Mouse (Mus musculus) liver, embryonic 12.5 days (tissue): ENCODE results near the gene Olfr655. TPM values are rescaled to one million over a fixed set of nuclear protein-coding genes. Genes with fewer than 3 reads are reported as not detected.

Experiments used
- ATAC-seq: fragments of 200-750 bp; cut with Nextera tagmentation; 2 replicates; pipeline ENCODE4 v1.8.0; 2017; ENCODE audit warnings: moderate number of reproducible peaks, mild to moderate bottlenecking, moderate library complexity
- H3K27ac ChIP-seq: fragments of 300-500 bp; sonication (generic); 2 replicates; pipeline ENCODE4 v1.5.1; 2016; ENCODE audit warnings: mild to moderate bottlenecking
- H3K27me3 ChIP-seq: fragments of 300-500 bp; sonication (generic); replicated peaks from 2 replicates; pipeline ENCODE4 v1.6.1; 2016; ENCODE audit warnings: mild to moderate bottlenecking, moderate library complexity
- H3K36me3 ChIP-seq: fragments of 300-500 bp; sonication (generic); 2 replicates; pipeline ENCODE4 v1.6.1; 2016; ENCODE audit warnings: mild to moderate bottlenecking, moderate library complexity
- H3K4me1 ChIP-seq: fragments of 300-500 bp; sonication (generic); 2 replicates; pipeline ENCODE4 v1.6.1; 2016
- H3K4me2 ChIP-seq: fragments of 300-500 bp; sonication (generic); 2 replicates; pipeline ENCODE4 v1.6.1; 2016; ENCODE audit warnings: mild to moderate bottlenecking, moderate library complexity
- H3K4me3 ChIP-seq: fragments of 300-500 bp; sonication (generic); 2 replicates; pipeline ENCODE4 v1.5.1; 2016; ENCODE audit warnings: mild to moderate bottlenecking, moderate library complexity
- H3K9ac ChIP-seq: fragments of 300-500 bp; sonication (generic); 2 replicates; pipeline ENCODE4 v1.6.1; 2016; ENCODE audit warnings: mild to moderate bottlenecking, moderate library complexity
- H3K9me3 ChIP-seq: fragments of 300-500 bp; sonication (generic); replicated peaks from 2 replicates; pipeline ENCODE4 v1.6.1; 2016; ENCODE audit warnings: mild to moderate bottlenecking, moderate library complexity
- WGBS: fragments of 180-500 bp; shearing (Covaris S2); methylation state at CpG from one replicate; pipeline ENCODE4 v1.1.7; 2016; ENCODE audit not compliant: insufficient replicate concordance; 5-methylcytosine and 5-hydroxymethylcytosine counted together
- polyA plus RNA-seq: library from polyadenylated mRNA; unstranded; fragments of >200 nt; fragmentation: Nextera tagmentation; extraction: Ambion mirVana; gene quantifications from 2 replicates; pipeline ENCODE4 v1.2.1, GENCODE M21; 2016

Gene Olfr655
- polyA plus RNA-seq = not detected in 2 replicates

- no peak for ATAC-seq
- no peak within 1 kb of the TSS for H3K27ac ChIP-seq
Measured at GRCm38 (mm10) chr7:104601679-104602078, at the start of gene Olfr655. Gene Olfr655 (minus strand): TSS chr7:104601779.

GRCm38 (mm10) chr7:104646841-104647482 lies 45.4 kb upstream of the Olfr655 start, which contains the start of gene Olfr658:
Gene Olfr658 (minus strand): TSS chr7:104647305.
- 15% methylated on average over 21 of the region's 22 CpGs for WGBS
- H3K4me3 ChIP-seq = no peak within 1 kb of the TSS
- peak; percentile 62; the same call in 1 of the 2 replicates for ATAC-seq

More at GRCm38 (mm10) chr7:104601679-104602078, at the start of gene Olfr655:
- 63% methylated on average over 2 of the region's 2 CpGs for WGBS
- H3K27me3 ChIP-seq = no peaks in the 10 kb centered on the region
- no peaks in the 10 kb centered on the region for H3K9me3 ChIP-seq
- H3K4me1 ChIP-seq = no peaks in the 10 kb centered on the region
- H3K4me2 ChIP-seq = no peak within 1 kb of the TSS
- no peak within 1 kb of the TSS for H3K9ac ChIP-seq
- H3K36me3 ChIP-seq = no peaks in the 10 kb centered on the region
- no peak within 1 kb of the TSS for H3K4me3 ChIP-seq

GRCm38 (mm10) chr7:104624494-104624893 lies 22.9 kb upstream of the Olfr655 start, which contains the start of gene Olfr657:
Gene Olfr657 (plus strand): TSS chr7:104624794.
- H3K27me3 ChIP-seq = no peaks in the 10 kb centered on the region
- H3K27ac ChIP-seq = no peak within 1 kb of the TSS
- ATAC-seq = no peak
- H3K4me3 ChIP-seq = no peak within 1 kb of the TSS
- H3K4me2 ChIP-seq = no peak within 1 kb of the TSS
- no peaks in the 10 kb centered on the region for H3K36me3 ChIP-seq
- H3K4me1 ChIP-seq = no peaks in the 10 kb centered on the region
- no peaks in the 10 kb centered on the region for H3K9me3 ChIP-seq
- no peak within 1 kb of the TSS for H3K9ac ChIP-seq

More at GRCm38 (mm10) chr7:104646841-104647482, 45.4 kb upstream of the Olfr655 start, which contains the start of gene Olfr658:
- H3K36me3 ChIP-seq = no peaks in the 10 kb centered on the region
- H3K27ac ChIP-seq = no peak within 1 kb of the TSS
- no peak within 1 kb of the TSS for H3K9ac ChIP-seq
- peak within 1 kb of the TSS; percentile 46 for H3K4me2 ChIP-seq
- H3K27me3 ChIP-seq = no peaks in the 10 kb centered on the region
- H3K4me1 ChIP-seq = no peaks in the 10 kb centered on the region
- H3K9me3 ChIP-seq = no peaks in the 10 kb centered on the region

- Histone ChIP-seq H3K4me3 (no peak within 1 kb of the TSS), H3K9me3 (no peaks in the 10 kb centered on the region), H3K27ac (no peak within 1 kb of the TSS), H3K4me1 (no peaks in the 10 kb centered on the region), H3K36me3 (no peaks in the 10 kb centered on the region), H3K9ac (no peak within 1 kb of the TSS), H3K27me3 (no peaks in the 10 kb centered on the region), H3K4me2 (no peak within 1 kb of the TSS)
- WGBS = 56% methylated on average over 4 of the region's 4 CpGs
- no peak for ATAC-seq
Measured at GRCm38 (mm10) chr7:104613655-104614054, 12.1 kb upstream of the Olfr655 start, which contains the start of gene Olfr656. Gene Olfr656 (plus strand): TSS chr7:104613955.

GRCm38 (mm10) chr7:104604727-104605126 lies 3.1 kb upstream of the Olfr655 start:
- ATAC-seq = no peak
- Histone ChIP-seq H3K36me3 (no peaks in the 10 kb centered on the region), H3K9me3 (no peaks in the 10 kb centered on the region), H3K4me3 (no peak overlapping the region), H3K27ac (no peak overlapping the region), H3K27me3 (no peaks in the 10 kb centered on the region), H3K4me2 (no peak overlapping the region), H3K9ac (no peak overlapping the region), H3K4me1 (no peaks in the 10 kb centered on the region)

- no peak overlapping the region for H3K4me3 ChIP-seq
Measured at GRCm38 (mm10) chr7:104603173-104603572, 1.6 kb upstream of the Olfr655 start.

GRCm38 (mm10) chr7:104588274-104588673 lies 13.3 kb downstream of the Olfr655 start:
- H3K4me2 ChIP-seq = no peak overlapping the region
- 59% methylated on average over 5 of the region's 5 CpGs for WGBS
- H3K4me1 ChIP-seq = no peaks in the 10 kb centered on the region
- no peaks in the 10 kb centered on the region for H3K27me3 ChIP-seq
- no peaks in the 10 kb centered on the region for H3K36me3 ChIP-seq
- no peak overlapping the region for H3K27ac ChIP-seq
- H3K4me3 ChIP-seq = no peak overlapping the region
- ATAC-seq = no peak
- H3K9ac ChIP-seq = no peak overlapping the region
- no peaks in the 10 kb centered on the region for H3K9me3 ChIP-seq

More at GRCm38 (mm10) chr7:104603173-104603572, 1.6 kb upstream of the Olfr655 start:
- Histone ChIP-seq H3K27ac (no peak overlapping the region), H3K27me3 (no peaks in the 10 kb centered on the region), H3K9me3 (no peaks in the 10 kb centered on the region), H3K4me1 (no peaks in the 10 kb centered on the region), H3K9ac (no peak overlapping the region), H3K4me2 (no peak overlapping the region), H3K36me3 (no peaks in the 10 kb centered on the region)
- WGBS = 3% methylated on average over 3 of the region's 3 CpGs
- no peak for ATAC-seq

GRCm38 (mm10) chr7:104586725-104587124 lies 14.9 kb downstream of the Olfr655 start, which contains the start of gene Olfr654:
Gene Olfr654 (plus strand): TSS chr7:104587025.
- no peaks in the 10 kb centered on the region for H3K4me1 ChIP-seq
- no peak for ATAC-seq
- no peak within 1 kb of the TSS for H3K4me3 ChIP-seq
- no peak within 1 kb of the TSS for H3K9ac ChIP-seq
- no peak within 1 kb of the TSS for H3K4me2 ChIP-seq
- H3K9me3 ChIP-seq = no peaks in the 10 kb centered on the region
- no peaks in the 10 kb centered on the region for H3K27me3 ChIP-seq
- no peak within 1 kb of the TSS for H3K27ac ChIP-seq
- no peaks in the 10 kb centered on the region for H3K36me3 ChIP-seq
- WGBS = 62% methylated on average over 4 of the region's 4 CpGs

- ATAC-seq = no peak
- WGBS = 61% methylated on average over 4 of the region's 4 CpGs
Measured at GRCm38 (mm10) chr7:104581429-104581828, 20.1 kb downstream of the Olfr655 start.

GRCm38 (mm10) chr7:104580846-104581245 lies 20.7 kb downstream of the Olfr655 start:
- Histone ChIP-seq H3K4me3 (no peak overlapping the region), H3K27me3 (no peaks in the 10 kb centered on the region), H3K9me3 (no peaks in the 10 kb centered on the region), H3K4me1 (no peaks in the 10 kb centered on the region), H3K9ac (no peak overlapping the region), H3K36me3 (no peaks in the 10 kb centered on the region), H3K27ac (no peak overlapping the region), H3K4me2 (no peak overlapping the region)
- ATAC-seq = no peak
- 81% methylated on average over 4 of the region's 4 CpGs for WGBS

More at GRCm38 (mm10) chr7:104581429-104581828, 20.1 kb downstream of the Olfr655 start:
- Histone ChIP-seq H3K4me1 (no peaks in the 10 kb centered on the region), H3K4me2 (no peak overlapping the region), H3K27ac (no peak overlapping the region), H3K27me3 (no peaks in the 10 kb centered on the region), H3K36me3 (no peaks in the 10 kb centered on the region), H3K9ac (no peak overlapping the region), H3K4me3 (no peak overlapping the region), H3K9me3 (no peaks in the 10 kb centered on the region)

- Histone ChIP-seq H3K9ac (no peak within 1 kb of the TSS), H3K4me3 (no peak within 1 kb of the TSS), H3K9me3 (no peaks in the 10 kb centered on the region), H3K4me2 (no peak within 1 kb of the TSS), H3K27me3 (no peaks in the 10 kb centered on the region), H3K36me3 (no peaks in the 10 kb centered on the region), H3K4me1 (no peaks in the 10 kb centered on the region), H3K27ac (no peak within 1 kb of the TSS)
- no peak for ATAC-seq
- WGBS = 54% methylated on average over 2 of the region's 2 CpGs
Measured at GRCm38 (mm10) chr7:104577014-104577413, 24.6 kb downstream of the Olfr655 start, which contains the start of gene Olfr653. Gene Olfr653 (plus strand): TSS chr7:104577314.

- Histone ChIP-seq H3K4me2 (no peak within 1 kb of the TSS), H3K27me3 (no peaks in the 10 kb centered on the region), H3K4me3 (no peak within 1 kb of the TSS), H3K4me1 (no peaks in the 10 kb centered on the region), H3K36me3 (no peaks in the 10 kb centered on the region), H3K9ac (no peak within 1 kb of the TSS), H3K9me3 (no peaks in the 10 kb centered on the region), H3K27ac (no peak within 1 kb of the TSS)
- ATAC-seq = no peak
Measured at GRCm38 (mm10) chr7:104560601-104561000, 41.0 kb downstream of the Olfr655 start, which contains the start of gene Olfr652. Gene Olfr652 (plus strand): TSS chr7:104560901.
